Mouse (Mus musculus): Measurements from ENCODE around the gene Borcs5.

Borcs5 gene

DNA sequence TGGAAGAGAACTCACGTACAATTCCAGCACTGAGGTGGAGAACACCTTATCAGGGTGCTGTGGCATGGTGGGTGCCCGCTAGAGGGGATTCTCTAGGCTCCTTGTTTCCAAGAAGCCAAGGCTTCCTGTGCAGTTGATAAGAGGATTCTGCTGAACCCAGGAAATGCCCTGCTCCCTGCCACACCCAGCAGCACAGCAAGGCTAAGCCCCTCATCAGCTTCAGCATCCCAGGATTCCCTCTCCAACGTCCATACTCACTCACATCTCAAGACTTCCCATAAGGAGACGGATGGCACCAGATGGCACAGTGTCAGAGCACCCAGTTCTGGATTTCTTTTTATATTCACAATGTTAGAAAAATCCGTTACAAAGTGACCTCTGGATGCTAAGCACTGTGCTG, 79.8 kb downstream of the Borcs5 start:
- DNase-seq = no peak

DNA sequence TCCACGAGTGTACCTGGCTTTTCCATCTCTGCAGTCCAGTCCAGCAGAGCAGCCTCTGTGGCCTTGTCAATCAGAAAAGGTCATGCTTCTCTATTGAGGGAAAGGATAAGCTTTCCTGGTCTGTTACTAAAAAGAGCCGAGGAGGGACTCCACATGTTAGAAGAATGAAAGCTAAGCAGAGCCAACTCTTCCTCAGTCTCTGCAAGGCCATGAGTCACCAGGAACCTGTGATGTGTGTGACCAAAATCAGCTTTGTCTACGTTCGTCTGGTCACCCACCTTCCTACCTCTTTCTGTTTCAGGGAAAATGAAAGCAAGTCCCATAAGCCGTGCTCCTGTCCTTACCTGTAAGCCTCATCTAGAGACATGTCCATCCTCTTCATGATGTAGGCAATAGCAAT, 80.8 kb downstream of the Borcs5 start:
- DNase-seq = no peak

DNA sequence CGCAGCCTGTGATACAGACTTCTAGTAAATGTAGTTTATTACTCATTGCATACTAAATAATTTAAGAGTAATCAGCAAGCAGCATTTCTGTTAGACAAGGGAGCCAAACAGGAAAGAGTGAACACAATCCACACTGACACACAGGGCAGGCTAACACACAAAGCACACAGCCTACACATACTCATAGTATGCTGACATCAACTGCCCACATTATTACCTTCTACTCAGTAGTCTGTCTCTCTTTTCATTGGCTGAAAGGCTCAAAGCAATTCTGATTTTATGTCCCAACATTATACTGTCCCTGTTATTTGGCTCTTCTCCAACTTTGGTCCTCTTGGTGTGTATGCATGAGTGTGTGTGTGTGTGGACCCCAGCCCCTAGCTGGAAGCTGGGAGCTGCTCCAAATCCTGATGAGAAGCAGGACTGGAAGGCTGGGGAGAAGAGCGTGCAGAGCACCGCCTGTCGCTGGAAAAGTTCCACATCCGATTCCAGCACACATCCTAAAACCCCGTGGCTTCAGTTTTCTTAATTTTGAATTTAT, 82.5 kb downstream of the Borcs5 start:
- DNase-seq = no peak

DNA sequence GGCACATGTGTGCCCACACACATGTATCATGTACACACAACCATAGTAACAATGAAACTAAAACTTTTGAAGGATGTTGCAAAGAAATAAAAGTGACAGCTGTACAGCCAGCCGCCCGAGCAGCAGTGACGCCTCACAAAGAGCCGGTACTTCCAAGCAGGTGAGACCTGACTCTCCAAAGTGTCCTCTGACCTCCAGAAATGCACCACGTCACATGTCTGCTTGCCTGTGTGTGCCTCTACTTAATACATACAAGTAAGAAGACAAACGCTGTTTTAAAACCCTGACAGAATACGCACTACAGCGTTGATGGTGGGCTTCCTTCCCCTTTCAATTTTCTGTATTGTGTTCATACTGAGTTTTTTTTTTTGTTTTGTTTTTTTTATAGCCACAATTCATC, 83.6 kb downstream of the Borcs5 start:
- no peak for DNase-seq

DNA sequence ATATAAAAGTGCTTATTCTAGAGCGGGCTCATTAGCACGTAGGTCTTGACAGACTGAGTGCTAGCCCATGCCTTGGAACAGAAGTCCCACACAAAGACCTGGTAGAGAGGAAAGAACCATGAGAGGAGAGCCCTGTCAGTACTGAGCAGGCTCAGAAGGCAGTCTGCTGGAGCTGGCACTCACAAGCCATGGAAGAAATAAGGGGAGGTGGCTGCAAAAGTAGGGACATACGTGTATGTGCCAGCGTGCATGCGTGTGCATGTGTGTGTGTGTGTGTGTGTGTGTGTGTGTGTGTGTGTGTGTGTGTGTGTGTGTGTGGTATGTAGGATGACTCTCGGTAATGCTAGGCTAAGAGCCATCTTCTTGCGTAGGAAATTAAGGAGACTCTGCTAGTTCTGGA, 84.0 kb downstream of the Borcs5 start:
- DNase-seq = no peak

DNA sequence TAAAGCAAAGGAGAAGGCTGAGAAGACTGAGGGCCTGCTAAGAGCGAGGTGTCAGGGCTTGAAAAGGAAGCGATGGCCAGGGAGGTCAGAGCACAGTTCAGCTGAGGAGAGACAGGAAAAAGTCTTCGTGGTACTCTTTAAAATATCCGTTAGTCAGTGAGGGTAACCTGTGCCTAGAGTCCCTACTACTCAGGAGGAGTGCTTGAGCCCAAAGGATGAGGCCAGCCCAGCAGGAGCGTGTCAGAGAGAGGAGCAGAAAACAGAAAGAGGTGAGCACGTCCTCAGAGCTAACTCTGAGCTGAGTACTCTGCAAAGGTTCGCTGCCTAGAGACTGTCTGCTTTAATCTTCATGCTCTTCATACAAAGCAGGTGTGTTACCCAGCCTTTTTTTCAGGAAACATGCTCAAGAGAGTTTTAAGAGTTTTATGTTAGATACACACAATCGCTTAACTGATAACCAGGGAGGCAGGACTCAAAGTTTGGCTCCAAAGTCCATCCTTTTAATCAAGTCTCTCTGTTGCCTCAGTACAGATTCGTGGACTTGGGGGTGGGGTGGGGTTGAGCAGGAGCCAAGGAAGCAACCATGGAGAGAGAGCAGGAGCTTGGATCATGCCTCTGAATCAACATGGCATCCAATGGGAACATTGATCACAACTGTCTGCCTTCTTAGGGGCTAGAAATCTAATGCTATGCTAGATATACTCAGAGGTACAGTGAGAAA, 84.7 kb downstream of the Borcs5 start:
- DNase-seq = no peak

DNA sequence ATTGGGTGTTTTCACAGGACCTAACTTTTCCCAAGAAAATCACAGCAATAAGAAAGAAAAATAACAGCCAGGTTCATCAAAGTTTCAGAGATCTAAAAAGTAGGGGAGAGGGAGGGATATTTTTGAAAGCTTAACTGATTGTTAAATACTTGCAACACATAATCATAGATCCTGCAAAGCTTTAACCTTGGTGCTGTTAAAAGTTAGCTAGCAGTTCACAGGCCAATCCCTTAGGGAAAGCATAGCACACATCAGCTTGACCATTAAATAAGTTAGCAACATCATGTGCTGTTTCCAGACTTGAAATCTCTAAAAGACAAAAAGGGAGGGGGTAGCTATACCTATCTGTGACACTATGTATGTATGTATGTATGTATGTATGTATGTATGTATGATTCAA, 86.1 kb downstream of the Borcs5 start:
- DNase-seq = no peak

DNA sequence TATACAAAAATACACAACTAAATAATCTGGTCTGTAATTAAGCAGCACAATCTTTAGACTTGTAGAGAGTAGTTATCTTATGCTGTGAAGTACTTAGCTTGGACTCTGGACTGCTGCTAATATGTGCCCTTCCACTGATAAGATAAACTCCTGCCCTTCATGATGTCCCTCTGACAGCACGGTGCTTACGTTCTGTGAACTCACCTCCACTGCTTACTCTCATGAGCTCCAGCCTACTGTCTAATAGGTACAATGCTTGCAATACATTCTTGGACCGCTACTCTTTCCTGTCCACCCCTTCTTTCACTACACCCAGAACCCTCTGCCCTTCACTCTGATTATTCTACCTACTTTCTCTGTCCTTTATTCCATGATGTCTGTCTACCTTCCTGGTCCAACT, 91.7 kb downstream of the Borcs5 start:
- no peak for DNase-seq

DNA sequence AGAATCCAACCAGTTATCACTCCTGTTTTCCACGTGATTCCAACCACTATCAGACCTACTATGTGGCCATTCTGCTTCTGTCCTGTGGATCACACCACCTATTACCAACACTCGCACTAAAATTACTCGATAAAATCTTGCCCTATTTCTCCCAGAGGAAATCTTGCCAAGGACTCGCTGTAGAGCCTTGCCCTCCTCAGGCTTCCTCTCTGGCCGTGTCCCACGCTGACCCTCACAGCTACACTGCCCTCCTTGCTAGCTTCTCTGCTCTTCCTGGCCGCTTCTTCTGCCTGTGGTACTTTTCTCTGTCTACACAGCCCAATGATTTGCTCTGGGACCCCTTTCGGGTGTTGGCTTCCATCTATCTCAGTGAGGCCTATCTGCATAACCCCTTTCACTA, 93.5 kb downstream of the Borcs5 start:
- DNase-seq = no peak

DNA sequence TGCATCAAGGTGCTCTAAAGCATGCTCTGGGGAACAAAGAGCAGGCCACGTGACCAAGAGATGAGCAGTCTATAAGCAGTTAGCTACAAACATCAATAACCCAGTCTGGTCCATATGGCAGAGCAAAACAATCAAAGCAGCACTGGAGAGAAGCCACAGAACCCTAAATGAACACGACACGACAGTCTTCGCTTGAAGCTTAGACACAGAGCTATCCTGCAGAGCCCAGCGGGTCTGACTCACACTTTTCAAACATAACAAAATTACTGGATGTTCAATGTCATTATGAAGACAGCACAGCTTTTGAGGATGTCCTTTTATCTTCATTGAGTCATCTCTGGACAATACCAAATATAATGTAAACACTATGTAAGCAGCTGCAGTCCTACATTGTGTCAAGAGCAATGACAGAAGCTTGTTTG, 94.5 kb downstream of the Borcs5 start:
- DNase-seq = no peak

DNA sequence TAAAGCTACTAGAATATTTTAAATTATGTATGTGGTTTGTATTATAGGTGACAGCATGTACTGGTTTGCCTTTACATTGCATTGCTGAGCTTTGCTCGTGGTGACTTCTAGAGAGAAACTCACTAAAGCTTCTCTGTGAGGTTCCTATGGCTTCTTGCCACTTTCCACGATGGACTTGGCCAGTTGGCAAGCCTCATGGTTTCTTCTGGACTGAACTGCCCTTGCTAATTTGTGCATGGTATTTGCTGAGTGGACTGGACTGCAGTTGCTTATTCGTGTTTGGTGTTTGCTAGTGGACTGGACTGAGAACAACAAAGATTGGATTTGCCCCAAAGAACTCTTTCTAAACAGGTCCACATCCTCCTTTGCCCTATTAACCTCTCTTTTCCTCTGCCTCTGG, 97.5 kb downstream of the Borcs5 start:
- no peak for DNase-seq

DNA sequence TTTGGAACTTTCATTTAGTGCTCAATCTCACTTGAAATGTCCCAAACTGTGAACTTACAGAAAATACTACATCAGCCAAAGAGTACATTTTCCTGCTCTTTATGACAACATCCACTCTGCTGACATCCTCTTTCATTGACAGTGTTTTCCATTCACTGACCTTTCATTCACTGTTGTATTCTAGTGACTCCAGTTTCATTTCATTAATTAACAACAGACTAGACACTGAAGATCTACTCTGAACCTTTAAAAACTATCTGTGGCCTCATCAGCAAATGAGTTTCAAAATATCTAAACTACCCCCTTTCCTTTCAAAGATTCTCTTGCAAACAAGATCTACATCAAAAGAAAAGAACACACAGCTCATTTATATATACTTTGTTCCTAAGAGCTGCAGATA, 104.3 kb downstream of the Borcs5 start:
- no peak for DNase-seq

DNA sequence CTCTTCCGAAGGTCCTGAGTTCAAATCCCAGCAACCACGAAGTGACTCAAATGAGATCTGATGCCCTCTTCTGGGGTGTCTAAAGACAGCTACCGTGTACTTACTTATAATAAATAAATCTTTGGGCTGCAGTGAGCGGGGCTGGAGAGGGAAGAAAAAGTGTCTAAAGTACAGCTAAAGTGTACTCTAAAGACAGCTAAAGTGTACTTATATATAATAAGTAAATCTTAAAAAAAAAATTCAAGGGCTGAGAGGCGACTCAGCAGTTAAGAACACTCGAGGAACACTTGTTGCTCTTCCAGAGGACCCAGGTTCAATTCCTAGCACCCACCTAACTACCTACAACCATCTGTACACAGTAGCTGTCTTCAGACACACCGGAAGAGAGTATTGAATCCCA, 106.6 kb downstream of the Borcs5 start:
- no peak for DNase-seq

DNA sequence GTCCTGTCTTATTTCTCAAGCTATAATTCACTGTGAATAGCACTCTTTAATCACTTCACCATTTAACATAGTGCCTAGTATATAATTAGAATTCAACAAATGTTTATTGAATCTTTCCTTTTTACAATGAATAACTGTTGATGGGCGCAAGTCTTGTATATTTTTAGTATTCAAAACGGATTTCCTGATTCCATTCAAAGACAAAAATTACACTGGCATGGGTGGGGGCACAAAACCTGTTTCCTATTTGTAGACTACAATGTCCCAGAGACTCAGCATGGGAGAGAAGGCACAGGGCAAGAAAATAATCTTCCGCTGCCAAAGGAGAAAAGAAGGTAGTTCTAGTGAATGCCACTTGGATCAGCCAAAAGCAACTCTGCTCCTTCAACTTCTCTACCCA, 108.8 kb downstream of the Borcs5 start:
- no peak for DNase-seq

DNA sequence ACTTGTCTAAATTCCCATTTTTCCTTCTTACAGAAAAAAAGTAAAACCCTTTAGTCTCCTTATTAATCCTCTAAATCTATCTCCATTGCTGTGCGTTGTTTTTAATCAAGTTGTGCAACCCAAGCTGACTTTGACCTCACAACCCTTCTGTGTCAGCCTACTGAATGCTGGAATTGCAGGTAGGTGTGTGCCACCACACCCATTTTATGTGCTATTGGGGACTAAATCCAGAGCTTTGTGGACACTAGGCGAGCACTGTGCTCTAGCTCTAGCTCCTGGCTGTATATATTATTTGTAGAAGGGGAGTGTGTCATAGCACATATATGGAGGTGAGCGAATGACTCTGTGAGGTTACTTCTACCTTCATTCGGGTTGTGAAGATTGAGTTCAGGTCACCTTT, 111.8 kb downstream of the Borcs5 start:
- no peak for DNase-seq

DNA sequence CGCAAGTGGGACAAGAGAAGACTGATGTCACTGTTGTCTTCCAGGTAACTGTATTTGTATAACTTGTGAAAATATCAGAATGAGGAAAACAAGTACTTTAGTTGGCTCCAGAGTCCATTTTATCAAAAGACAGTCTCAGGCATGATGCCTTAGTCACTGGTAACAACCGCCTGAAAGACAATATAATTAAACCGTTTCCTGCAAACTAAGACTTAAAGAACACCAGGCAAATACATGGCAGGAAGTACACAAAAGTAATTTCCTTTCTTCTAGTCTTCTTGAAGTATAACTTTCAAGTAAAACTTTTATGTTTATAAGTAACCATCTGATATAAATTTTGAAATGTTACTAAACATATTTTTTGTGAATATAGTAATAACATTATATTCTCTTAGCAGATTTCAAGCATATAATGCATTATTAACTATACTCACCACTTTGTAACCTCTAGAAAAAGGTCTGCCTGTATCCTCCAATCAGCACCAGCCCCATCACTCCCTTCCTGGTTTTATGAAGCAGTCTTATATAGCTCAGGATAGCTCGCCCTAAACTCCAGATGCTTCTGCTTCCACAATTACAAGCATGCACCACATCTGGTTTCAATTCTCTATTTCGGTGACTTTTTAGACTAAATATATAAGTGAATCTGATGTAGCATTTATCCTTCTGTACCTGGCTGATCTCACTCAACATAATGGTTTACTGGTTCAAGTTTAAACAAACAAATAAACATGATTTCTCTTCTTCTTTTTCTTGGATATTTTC, 112.8 kb downstream of the Borcs5 start:
- DNase-seq = no peak

DNA sequence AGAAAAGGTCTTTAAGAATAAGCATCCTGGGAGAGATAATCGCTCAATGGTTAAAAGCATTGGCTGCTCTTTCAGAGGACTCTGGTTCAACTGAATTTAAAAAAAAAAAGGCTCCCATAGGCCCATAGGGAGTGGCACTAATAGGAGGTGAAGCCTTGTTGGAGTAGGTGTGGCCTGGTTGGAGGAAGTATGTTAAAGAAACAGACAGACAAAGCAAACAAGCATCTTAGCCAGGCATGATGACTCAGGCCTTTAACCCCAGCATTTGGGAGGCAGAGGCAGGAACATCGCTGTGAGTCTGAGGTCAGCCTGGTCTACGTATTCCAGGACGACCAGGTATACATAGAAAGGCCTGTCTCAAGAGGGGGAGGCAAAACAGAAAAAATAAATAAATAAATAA, 114.1 kb downstream of the Borcs5 start:
- no peak for DNase-seq

DNA sequence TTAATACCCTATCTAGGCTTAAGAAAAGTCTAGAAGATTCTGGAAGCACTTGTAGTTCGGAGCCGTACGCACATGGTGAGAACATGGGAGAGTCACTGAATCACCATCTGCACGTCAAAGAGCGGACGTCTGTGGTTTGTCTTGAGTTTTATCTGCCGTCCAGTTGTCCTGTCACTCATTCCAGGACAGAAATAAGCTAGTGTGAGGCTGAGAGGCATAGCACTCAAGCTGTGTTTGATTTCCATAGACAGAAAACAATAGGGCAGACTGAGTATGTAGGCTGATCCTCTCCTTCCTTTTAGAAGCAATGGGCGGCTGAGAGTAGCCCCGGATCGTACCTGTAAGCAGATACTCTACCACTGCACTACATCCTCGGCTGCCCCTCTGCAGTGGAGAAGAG, 114.5 kb downstream of the Borcs5 start:
- DNase-seq = no peak

DNA sequence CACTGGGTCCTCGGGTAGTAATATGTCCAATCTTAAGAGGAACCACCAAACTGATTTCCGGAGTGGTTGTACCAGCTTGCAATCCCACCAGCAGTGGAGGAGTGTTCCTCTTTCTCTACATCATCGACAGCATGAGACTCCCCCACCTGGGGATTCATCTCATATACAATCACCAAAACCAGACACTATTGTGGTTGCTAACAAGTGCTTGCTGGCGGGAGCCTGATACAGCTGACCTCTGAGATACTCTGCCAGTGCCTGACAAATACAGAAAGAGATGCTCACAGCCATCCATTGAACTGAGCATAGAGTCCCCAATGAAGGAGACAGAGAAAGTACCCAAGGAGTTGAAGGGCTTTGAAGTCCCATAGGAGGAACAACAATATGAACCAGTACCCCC, 116.7 kb downstream of the Borcs5 start:
- DNase-seq = no peak

Measured in lung, postnatal 4 days (tissue).